Mouse (Mus musculus) heart, adult 2 months (tissue): ENCODE measurements around the gene Olfr633.

Source experiments
- CTCF ChIP-seq: fragments of 200-600 bp; IDR thresholded peaks from 2 replicates; pipeline ENCODE4 v1.8.1; 2022; ENCODE audit warnings: antibody characterized with exemption, mild to moderate bottlenecking, moderate library complexity
- POLR2A ChIP-seq: fragments of 200-500 bp; IDR thresholded peaks from 2 replicates; pipeline ENCODE4 v1.6.1; 2011; ENCODE audit warnings: mild to moderate bottlenecking, low read depth, low read length, control low read depth; ENCODE audit not compliant: insufficient read depth

DNA sequence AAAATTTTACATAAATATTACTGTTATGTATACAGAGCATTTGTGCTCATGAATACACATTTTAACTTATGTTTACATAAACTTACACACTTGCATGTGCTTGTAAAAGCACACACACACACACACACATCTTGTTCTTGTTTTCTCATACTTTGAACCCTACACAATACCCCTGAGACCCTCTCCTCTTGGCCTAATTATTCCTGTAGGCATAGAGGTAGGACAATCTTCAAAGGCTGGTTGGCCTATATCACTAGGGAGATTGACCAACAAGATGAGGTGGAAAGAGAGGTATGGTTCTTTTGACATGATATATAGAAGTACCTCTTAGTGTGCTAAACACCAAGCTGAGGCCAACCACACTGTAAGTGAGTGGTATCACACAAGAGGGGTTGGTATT, at the start of gene Olfr633:
- TF ChIP-seq CTCF (no peak), POLR2A (no peak)
